ENCODE assay signal across 8 mouse cellular contexts in the genomic region with DNA sequence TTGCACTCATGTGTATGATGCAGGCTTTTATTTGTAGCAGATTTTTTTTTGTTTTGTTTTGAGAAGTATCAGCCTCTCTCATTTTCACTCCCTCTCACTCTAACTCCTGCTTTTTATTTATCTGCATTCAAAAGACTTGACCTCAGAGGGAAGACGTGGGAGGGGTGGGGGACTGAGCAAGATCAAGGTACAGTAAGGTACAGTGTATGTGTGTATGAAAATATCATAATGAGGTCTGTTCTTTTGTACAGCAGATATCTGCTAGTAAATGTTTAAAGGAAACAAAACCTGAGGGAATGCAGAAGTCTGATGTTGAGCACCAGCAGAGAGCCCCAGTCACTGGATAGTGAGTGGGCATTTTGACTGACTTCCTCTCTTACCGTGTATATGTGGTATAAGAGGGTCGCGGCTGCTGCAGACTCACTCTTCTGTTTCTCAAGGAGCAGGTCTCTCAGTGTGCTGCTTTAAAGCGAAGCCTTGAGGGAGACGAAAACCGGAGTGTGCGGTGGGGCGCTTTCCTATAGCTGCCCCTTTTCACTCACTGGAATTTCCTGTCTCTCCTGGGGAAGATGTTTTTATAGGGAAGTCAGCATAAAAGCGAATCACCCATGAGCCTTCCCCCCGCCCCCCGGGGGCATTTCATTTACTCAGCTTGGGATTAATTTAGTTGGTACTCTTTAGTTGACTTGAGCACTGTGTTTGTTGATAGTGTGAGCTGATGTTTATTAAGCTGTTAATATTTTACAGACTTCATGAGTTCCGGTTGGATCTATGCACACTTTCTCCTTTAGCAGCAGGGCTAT. TPM values are rescaled to one million over a fixed set of nuclear protein-coding genes. Genes with fewer than 3 reads are reported as not detected.
DNase-seq lines count a peak whose midpoint lies in the region; ATAC-seq and TF ChIP-seq lines count a peak whose summit lies in the region.
"Had no signal": no experiment of that assay in that cellular context is flagged by ENCODE, and none has a peak within 500 bp of the region (broad histone marks: within the 10 kb centered on the region; RNA-seq: fewer than 3 reads in every experiment).

No protein-coding gene starts in this region.

- 0 out of 2 replicates have a peak, but pooled peaks cover 2% of the 10 kb centered on the region for H3K36me3 ChIP-seq in liver, adult 2 months (ENCODE audit: control insufficient read depth, insufficient read depth, low read length)
- H3K36me3 ChIP-seq in liver, embryonic 12.5 days: no peaks in the 10 kb centered on the region
- no peaks in the 10 kb centered on the region for H3K36me3 ChIP-seq in midbrain, embryonic 10.5 days

- H3K9ac ChIP-seq in liver, adult 2 months (ENCODE audit: low read depth, low read length): peak overlapping the region; percentile 81
- 0 out of 2 replicates have a peak overlapping the region, but pooled peaks have one; percentile 22 for H3K9ac ChIP-seq in liver, embryonic 12.5 days

- H3K79me2 ChIP-seq in liver, adult 2 months (ENCODE audit: control insufficient read depth, insufficient read depth, low read length): peaks cover 44% of the 10 kb centered on the region

- no peak for TF ChIP-seq CTCF in liver, adult 2 months (IDR thresholded peaks at IDR 0.05; ENCODE audit: low read depth, low read length)

- H3K4me1 ChIP-seq in liver, adult 2 months (ENCODE audit: control insufficient read depth, insufficient read depth, low read length): peaks cover 58% of the 10 kb centered on the region
- peaks cover 53% of the 10 kb centered on the region for H3K4me1 ChIP-seq in liver, embryonic 12.5 days
- peaks cover 39% of the 10 kb centered on the region for H3K4me1 ChIP-seq in midbrain, embryonic 10.5 days

- peak overlapping the region; percentile 99 for H3K27ac ChIP-seq in liver, adult 2 months (replicated peaks; ENCODE audit: insufficient read depth, low read depth, low read length)
- peak overlapping the region; percentile 51 for H3K27ac ChIP-seq in liver, embryonic 12.5 days
- H3K27ac ChIP-seq in midbrain, embryonic 10.5 days (replicated peaks): no peak overlapping the region

- no peak for TF ChIP-seq POLR2A in liver, adult 2 months (IDR thresholded peaks at IDR 0.05; ENCODE audit: extremely low read depth, insufficient read depth, low read length)

- H3K4me3 ChIP-seq in liver, adult 2 months (ENCODE audit: insufficient read depth, low read depth, low read length): peak overlapping the region; percentile 33; the same call in 1 of the 2 replicates
- peak overlapping the region; percentile 14; the same call in 1 of the 2 replicates for H3K4me3 ChIP-seq in liver, embryonic 12.5 days
- no peak overlapping the region for H3K4me3 ChIP-seq in midbrain, embryonic 10.5 days

- no peaks in the 10 kb centered on the region for H3K27me3 ChIP-seq in liver, adult 2 months (ENCODE audit: control insufficient read depth, insufficient read depth, low read length)
- H3K27me3 ChIP-seq in liver, embryonic 12.5 days (replicated peaks): no peaks in the 10 kb centered on the region
- peaks cover 39% of the 10 kb centered on the region for H3K27me3 ChIP-seq in midbrain, embryonic 10.5 days (ENCODE audit: low read depth, poor library complexity, severe bottlenecking)

- peak; percentile 91 for DNase-seq in liver, adult 2 months (ENCODE audit: extremely low read depth, low read depth, low spot score)
- no peak for DNase-seq in liver
- DNase-seq in kidney, adult 18-20 months: peak; percentile 65
- peak; percentile 58 for DNase-seq in yolk sac, embryonic 10.5 days (ENCODE audit: low spot score)
- DNase-seq in midbrain, embryonic 10.5 days (ENCODE audit: low spot score): no peak
- DNase-seq: layer of hippocampus, postnatal 36 days had no signal

- H3K4me2 ChIP-seq in liver, embryonic 12.5 days: peak overlapping the region; percentile 44

- ATAC-seq in liver, embryonic 12.5 days: peak; percentile 9; the same call in 1 of the 2 replicates
- ATAC-seq in activated CD4-positive, CD25-positive, alpha-beta regulatory T cell, adult 4 months: no peak

- WGBS in liver, adult 2 months: 6% methylated on average over 13 of the region's 13 CpGs
- 44% methylated on average over 13 of the region's 13 CpGs for WGBS in liver, embryonic 12.5 days (ENCODE audit: insufficient replicate concordance)
- WGBS in midbrain, embryonic 10.5 days: 60% methylated on average over 13 of the region's 13 CpGs

- no peaks in the 10 kb centered on the region for H3K9me3 ChIP-seq in liver, embryonic 12.5 days (replicated peaks)
- no peaks in the 10 kb centered on the region for H3K9me3 ChIP-seq in midbrain, embryonic 10.5 days (replicated peaks)

RNA-seq across cellular contexts. Expression of a gene that starts 14.7 kb away (rescaled TPM):
- total RNA-seq in liver, adult 2 months (2014; rRNA removed): 53.9 and 61.8 TPM in 2 replicates
- 16.9 and 19.3 TPM in 2 replicates for polyA plus RNA-seq in liver, adult 2 months (2012; rRNA removed)
- 5.8 and 6.0 TPM in 2 replicates for polyA plus RNA-seq in liver, embryonic 12.5 days (2016; fragmentation: Nextera tagmentation; extraction: Ambion mirVana)
- under 1 TPM in 1 of 2 experiments, not detected in 1; 0.42 TPM for polyA plus RNA-seq in activated CD4-positive, CD25-positive, alpha-beta regulatory T cell, adult 4 months (2017; shearing (Covaris generic))
- 12.7 and 14.3 TPM in 2 replicates for polyA plus RNA-seq in midbrain, embryonic 10.5 days (2016; fragmentation: Nextera tagmentation; extraction: Ambion mirVana)

RNA-seq across cellular contexts. Expression of a gene that starts 41.5 kb away (rescaled TPM):
- total RNA-seq in liver, adult 2 months (2014; rRNA removed): 32.6 and 35.8 TPM in 2 replicates
- 5.3 and 5.4 TPM in 2 replicates for polyA plus RNA-seq in liver, adult 2 months (2012; rRNA removed)
- polyA plus RNA-seq in liver, embryonic 12.5 days (2016; fragmentation: Nextera tagmentation; extraction: Ambion mirVana): 29.9 and 31.6 TPM in 2 replicates
- polyA plus RNA-seq in activated CD4-positive, CD25-positive, alpha-beta regulatory T cell, adult 4 months (2017; shearing (Covaris generic)): 10 to 100 TPM; 53.8 to 62.3 TPM
- polyA plus RNA-seq in midbrain, embryonic 10.5 days (2016; fragmentation: Nextera tagmentation; extraction: Ambion mirVana): 101 and 121 TPM in 2 replicates

Comparison
In these comparisons a context has a peak if more than half of its experiments do, and no peak if none do; other contexts are left out.
1. DNase-seq: peak in liver, adult 2 months (single experiment), kidney, adult 18-20 months (single experiment) and yolk sac, embryonic 10.5 days (single experiment); none in liver (single experiment) and midbrain, embryonic 10.5 days (single experiment).